Mouse (Mus musculus) ES-Bruce4 (cell line): ENCODE measurements at regions not wholly inside any gene's neighbourhood (a gene's known extent, or its start where the extent isn't known, plus 50 kb on each side); places are given as distances from the start of the nearest gene placed in this dataset.

Experiments used
- CTCF ChIP-seq: IDR thresholded peaks from one replicate; pipeline ENCODE4 v1.8.1; 2011; ENCODE audit warnings: low read depth, low read length
- EP300 ChIP-seq: IDR thresholded peaks from 2 replicates; pipeline ENCODE4 v1.6.1; 2011; ENCODE audit warnings: low read depth, low read length; ENCODE audit not compliant: insufficient read depth

DNA sequence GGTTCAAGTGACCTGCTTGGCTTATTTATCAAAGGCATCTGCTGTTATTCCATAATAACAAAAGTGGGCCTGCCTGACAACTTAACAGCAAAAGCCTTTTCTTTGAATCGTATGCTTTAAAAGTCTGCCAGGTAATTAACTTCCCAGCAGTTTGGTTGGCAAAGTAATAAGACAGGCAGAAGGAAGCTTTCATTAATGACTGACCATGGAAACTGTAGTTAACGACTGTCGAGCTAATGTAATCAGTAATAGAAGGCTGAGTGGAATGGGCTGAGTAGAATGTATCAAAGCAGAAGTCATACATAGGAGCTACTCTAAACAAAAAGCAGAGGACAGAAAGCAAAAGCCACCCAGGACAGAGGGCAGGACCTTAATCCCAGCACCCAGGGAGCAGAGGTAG is 551.0 kb upstream of the Gm5415 start:
- TF ChIP-seq CTCF: no peak
- TF ChIP-seq EP300: no peak
